Mouse (Mus musculus) cerebellum, adult 2 months (tissue): Measurements from ENCODE around the gene Fkbp1b.

ENCODE experiments used
- CTCF ChIP-seq: fragments of 200-500 bp; IDR thresholded peaks from 2 replicates; pipeline ENCODE4 v1.5.1; 2011; ENCODE audit warnings: low read depth, mild to moderate bottlenecking, control low read depth, low read length, moderate library complexity, borderline replicate concordance; ENCODE audit not compliant: insufficient read depth
- POLR2A ChIP-seq: fragments of 200-500 bp; IDR thresholded peaks from 2 replicates; pipeline ENCODE4 v1.6.1; 2011; ENCODE audit warnings: low read length, control low read depth, borderline replicate concordance; ENCODE audit not compliant: insufficient read depth

DNA sequence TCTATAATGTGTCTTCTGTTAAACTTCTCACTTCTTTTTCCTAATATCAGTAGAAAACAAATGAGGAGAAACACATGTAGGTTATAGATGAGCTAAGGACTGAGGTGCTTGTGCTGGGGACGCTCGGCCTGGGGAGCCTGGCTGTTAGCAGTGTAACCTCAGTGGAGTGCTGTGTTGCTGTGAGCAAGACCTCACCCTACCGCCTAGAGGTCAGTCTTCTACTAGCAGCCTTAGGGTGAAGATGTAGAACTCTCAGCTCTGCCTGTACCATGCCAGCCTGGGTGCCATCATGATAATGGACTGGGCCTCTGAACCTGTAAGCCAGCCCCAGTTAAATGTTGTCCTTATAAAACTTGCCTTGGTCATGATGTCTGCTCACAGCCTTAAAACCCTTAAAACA is 14.1 kb downstream of the Fkbp1b start:
- no peak for TF ChIP-seq CTCF
- no peak for TF ChIP-seq POLR2A
